Mouse (Mus musculus) MEL (cell line): ENCODE data around the gene Ppp1r3e. TPM values are rescaled to one million over a fixed set of nuclear protein-coding genes. Genes with fewer than 3 reads are reported as not detected.

Source experiments
- DNase-seq: peaks from one replicate; pipeline ENCODE4 v3.0.0; 2011; ENCODE audit warnings: low read depth, low spot score
- H3K27ac ChIP-seq: 2 replicates; pipeline ENCODE4 v1.5.1; 2012; ENCODE audit warnings: low read depth, mild to moderate bottlenecking, control low read depth, low read length, moderate library complexity; ENCODE audit not compliant: control insufficient read depth
- H3K27me3 ChIP-seq, 2 experiments: fragments of 150-350 bp in 1 of 2; sonication (generic) in 1 of 2; 2 replicates each; pipeline ENCODE4 v1.6.1; 2012; ENCODE audit warnings: low read length in 2 of 2, mild to moderate bottlenecking in 2 of 2, improper control_type of control experiment in 1 of 2, moderate library complexity in 1 of 2; ENCODE audit not compliant: insufficient read depth in 2 of 2, control insufficient read depth in 1 of 2
- H3K36me3 ChIP-seq, 2 experiments: 2 replicates each; pipeline ENCODE4 v1.6.1; 2012 to 2014; ENCODE audit warnings: low read length in 2 of 2, improper control_type of control experiment in 1 of 2, inconsistent platforms in 1 of 2, mild to moderate bottlenecking in 1 of 2; ENCODE audit not compliant: insufficient read depth in 2 of 2, control insufficient read depth in 1 of 2
- H3K4me1 ChIP-seq, 2 experiments: fragments of 150-350 bp in 1 of 2; sonication (generic) in 1 of 2; 2 replicates each; pipeline ENCODE4 v1.6.1; 2012; ENCODE audit warnings: low read length in 2 of 2, improper control_type of control experiment in 1 of 2, mild to moderate bottlenecking in 1 of 2; ENCODE audit not compliant: insufficient read depth in 2 of 2, control insufficient read depth in 1 of 2
- H3K4me3 ChIP-seq, 2 experiments: fragments of 150-350 bp in 1 of 2; sonication (generic) in 1 of 2; 2 replicates each; pipeline ENCODE4 v1.5.1; 2012; ENCODE audit warnings: low read depth in 2 of 2, low read length in 2 of 2, mild to moderate bottlenecking in 2 of 2, moderate library complexity in 2 of 2, control low read depth in 1 of 2, improper control_type of control experiment in 1 of 2; ENCODE audit not compliant: control insufficient read depth in 1 of 2, insufficient read depth in 1 of 2
- H3K79me2 ChIP-seq: 2 replicates; pipeline ENCODE4 v1.6.1; 2012; ENCODE audit warnings: mild to moderate bottlenecking, low read length, moderate library complexity; ENCODE audit not compliant: control insufficient read depth, poor library complexity, insufficient read depth
- H3K9ac ChIP-seq: 2 replicates; pipeline ENCODE4 v1.6.1; 2012; ENCODE audit warnings: low read depth, mild to moderate bottlenecking, control low read depth, low read length, moderate library complexity; ENCODE audit not compliant: control insufficient read depth, poor library complexity, severe bottlenecking
- H3K9me3 ChIP-seq: fragments of 150-350 bp; sonication (generic); replicated peaks from 2 replicates; pipeline ENCODE4 v1.6.1; 2012; ENCODE audit warnings: mild to moderate bottlenecking, low read length, improper control_type of control experiment, moderate library complexity; ENCODE audit not compliant: insufficient read depth
- BHLHE40 ChIP-seq: IDR thresholded peaks from 2 replicates; pipeline ENCODE4 v1.6.1; 2012; ENCODE audit warnings: low read depth, mild to moderate bottlenecking, inconsistent platforms, low read length, improper control_type of control experiment, borderline replicate concordance
- CTCF ChIP-seq, 3 experiments: IDR thresholded peaks in 2 of 3; conservative IDR thresholded peaks in 1 of 3; 2 replicates each; pipeline ENCODE4 v1.5.1; 2011 to 2012; ENCODE audit warnings: low read length in 3 of 3, low read depth in 2 of 3, mild to moderate bottlenecking in 2 of 3, improper control_type of control experiment in 1 of 3, inconsistent platforms in 1 of 3, mixed read lengths in 1 of 3, moderate library complexity in 1 of 3; ENCODE audit not compliant: control insufficient read depth in 1 of 3, insufficient read depth in 1 of 3, poor library complexity in 1 of 3, severe bottlenecking in 1 of 3
- EP300 ChIP-seq, 2 experiments: IDR thresholded peaks; 2 replicates each; pipeline ENCODE4 v1.6.1; 2011; ENCODE audit warnings: improper control_type of control experiment in 2 of 2, low read length in 2 of 2, low read depth in 1 of 2, mild to moderate bottlenecking in 1 of 2
- JUND ChIP-seq: IDR thresholded peaks from 2 replicates; pipeline ENCODE4 v1.6.1; 2011; ENCODE audit warnings: low read depth, mild to moderate bottlenecking, improper control_type of control experiment, low read length
- KAT2A ChIP-seq: conservative IDR thresholded peaks from 2 replicates; pipeline ENCODE4 v1.6.1; 2012; ENCODE audit warnings: low read depth, low read length, improper control_type of control experiment, inconsistent platforms
- MAFK ChIP-seq: IDR thresholded peaks from 2 replicates; pipeline ENCODE4 v1.6.1; 2011; ENCODE audit warnings: low read depth, mild to moderate bottlenecking, low read length, improper control_type of control experiment, borderline replicate concordance
- MAZ ChIP-seq: IDR thresholded peaks from 2 replicates; pipeline ENCODE4 v1.6.1; 2012; ENCODE audit warnings: low read depth, mild to moderate bottlenecking, inconsistent platforms, low read length, improper control_type of control experiment
- MEF2A ChIP-seq: IDR thresholded peaks from 2 replicates; pipeline ENCODE4 v1.6.1; 2014; ENCODE audit warnings: low read depth, mild to moderate bottlenecking, inconsistent platforms, low read length, improper control_type of control experiment; ENCODE audit not compliant: poor library complexity, insufficient replicate concordance, severe bottlenecking; ENCODE audit errors: extremely low read depth
- MYB ChIP-seq: IDR thresholded peaks from 2 replicates; pipeline ENCODE4 v1.6.1; 2011; ENCODE audit warnings: mild to moderate bottlenecking, low read depth, low read length, improper control_type of control experiment
- NELFE ChIP-seq: IDR thresholded peaks from 2 replicates; pipeline ENCODE4 v1.6.1; 2011; ENCODE audit warnings: low read depth, low read length, improper control_type of control experiment
- NRF1 ChIP-seq: IDR thresholded peaks from 2 replicates; pipeline ENCODE4 v1.6.1; 2014; ENCODE audit warnings: low read depth, mild to moderate bottlenecking, inconsistent platforms, low read length, improper control_type of control experiment, moderate library complexity; ENCODE audit not compliant: poor library complexity, insufficient read depth, severe bottlenecking
- POLR2AphosphoS5 ChIP-seq: IDR thresholded peaks from 2 replicates; pipeline ENCODE4 v1.6.1; 2012; ENCODE audit warnings: low read depth, borderline replicate concordance, mild to moderate bottlenecking, inconsistent platforms, low read length, moderate library complexity, mixed read lengths
- RAD21 ChIP-seq: IDR thresholded peaks from 2 replicates; pipeline ENCODE4 v1.6.1; 2011; ENCODE audit warnings: mild to moderate bottlenecking, low read depth, low read length, improper control_type of control experiment
- RCOR1 ChIP-seq: IDR thresholded peaks from 2 replicates; pipeline ENCODE4 v1.6.1; 2012; ENCODE audit warnings: low read depth, mild to moderate bottlenecking, inconsistent platforms, low read length, improper control_type of control experiment
- SMC3 ChIP-seq: IDR thresholded peaks from 2 replicates; pipeline ENCODE4 v1.6.1; 2011; ENCODE audit warnings: low read depth, low read length, improper control_type of control experiment
- TAL1 ChIP-seq: IDR thresholded peaks from 2 replicates; pipeline ENCODE4 v1.6.1; 2012; ENCODE audit warnings: mild to moderate bottlenecking, inconsistent platforms, low read length, moderate library complexity, mixed read lengths
- TBP ChIP-seq: IDR thresholded peaks from 2 replicates; pipeline ENCODE4 v1.8.0; 2011; ENCODE audit warnings: low read depth, low read length, improper control_type of control experiment
- TCF12 ChIP-seq: IDR thresholded peaks from 2 replicates; pipeline ENCODE4 v1.6.1; 2014; ENCODE audit warnings: low read depth, mild to moderate bottlenecking, inconsistent platforms, low read length, improper control_type of control experiment, moderate library complexity
- ZC3H11A ChIP-seq: IDR thresholded peaks from 2 replicates; pipeline ENCODE4 v1.6.1; 2012; ENCODE audit warnings: low read depth, mild to moderate bottlenecking, inconsistent platforms, low read length, improper control_type of control experiment
- ZKSCAN1 ChIP-seq: IDR thresholded peaks from 2 replicates; pipeline ENCODE4 v1.6.1; 2012; ENCODE audit warnings: low read depth, mild to moderate bottlenecking, inconsistent platforms, low read length, improper control_type of control experiment, moderate library complexity
- ZNF384 ChIP-seq: IDR thresholded peaks from 2 replicates; pipeline ENCODE4 v1.6.1; 2012; ENCODE audit warnings: low read depth, mild to moderate bottlenecking, inconsistent platforms, low read length, improper control_type of control experiment
- polyA plus RNA-seq, 2 experiments: library from polyadenylated mRNA; stranded (reverse) in 1 of 2; unstranded in 1 of 2; fragments of >175 nt in 1 of 2; fragments of >200 nt in 1 of 2; gene quantifications; 2 replicates each; pipeline versions ENCODE4 v1.2.1 to v1.2.4; 2012; ENCODE audit warnings: low replicate concordance in 2 of 2, low read depth in 1 of 2; ENCODE audit not compliant: insufficient read length in 2 of 2, insufficient read depth in 1 of 2, missing spikeins in 1 of 2
- total RNA-seq: library from RNA; depleted of rRNA; stranded (reverse); fragments of 300-350 nt; gene quantifications from 2 replicates; pipeline ENCODE4 v1.2.3, GENCODE M21; 2012; rRNA removed

Ppp1r3e gene
- total and polyA plus RNA-seq, 3 experiments, result 0.73 to 1.2 TPM; not detected in 1

DNA sequence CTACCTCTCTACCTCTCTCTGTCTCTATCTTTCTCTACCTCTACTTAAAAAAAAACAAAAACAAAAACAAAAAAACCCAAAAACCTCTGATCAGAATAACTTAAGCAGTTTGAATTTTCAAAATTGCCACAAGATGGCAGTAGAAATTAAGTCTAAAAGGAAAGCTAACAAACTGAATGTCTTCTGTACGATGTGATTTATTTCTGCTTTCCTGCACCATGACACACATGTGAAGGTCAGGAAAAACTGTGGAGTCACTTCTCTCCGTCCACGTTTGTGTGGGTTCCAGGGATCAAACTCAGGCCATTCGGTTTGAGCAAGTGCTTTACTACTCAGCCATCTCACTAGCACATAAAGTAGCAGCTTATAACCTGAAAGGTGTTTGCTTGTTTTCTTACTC lies 33.9 kb downstream of the Ppp1r3e start:
- peak; percentile 63 for DNase-seq

GRCm38 (mm10) chr14:54823716-54824115 lies 53.6 kb downstream of the Ppp1r3e start:
- no peaks in the 10 kb centered on the region for H3K9me3 ChIP-seq
- H3K27me3 ChIP-seq, result peaks cover 3 to 10% of the 10 kb centered on the region in 2 experiments; a peak in 3 of 4 replicates
- H3K79me2 ChIP-seq, result no peaks in the 10 kb centered on the region
- no peak for DNase-seq
- no peak overlapping the region for H3K4me3 ChIP-seq
- peaks cover 0 to 5% of the 10 kb centered on the region in 2 experiments; a peak in 2 of 4 replicates for H3K36me3 ChIP-seq
- no peak overlapping the region for H3K27ac ChIP-seq
- no peak for TF ChIP-seq POLR2AphosphoS5
- no peak for TF ChIP-seq TCF12
- TF ChIP-seq BHLHE40, result no peak
- TF ChIP-seq JUND, result no peak
- no peak for TF ChIP-seq TBP
- no peak for TF ChIP-seq MEF2A
- no peak for TF ChIP-seq TAL1
- TF ChIP-seq KAT2A, result no peak
- TF ChIP-seq NRF1, result no peak
- no peak for TF ChIP-seq MAFK
- no peak for TF ChIP-seq MYB
- TF ChIP-seq MAZ, result no peak
- no peak for TF ChIP-seq RAD21
- H3K9ac ChIP-seq, result no peak overlapping the region
- peaks cover 0 to 3% of the 10 kb centered on the region in 2 experiments; a peak in 1 of 4 replicates for H3K4me1 ChIP-seq

More for the DNA sequence above, 33.9 kb downstream of the Ppp1r3e start:
- no peaks in the 10 kb centered on the region for H3K79me2 ChIP-seq
- no peak overlapping the region for H3K9ac ChIP-seq
- no peak overlapping the region for H3K4me3 ChIP-seq
- TF ChIP-seq NELFE (no peak), POLR2AphosphoS5 (no peak), EP300 (IDR thresholded peaks at IDR 0.05; ENCODE audit: low read depth in 1 of 2, low read length in 2 of 2) (no peak), ZNF384 (0 out of 2 replicates have a peak, but pooled peaks have one; percentile 15), ZKSCAN1 (peak; percentile 59), RAD21 (peak; percentile 76), ZC3H11A (peak; percentile 75), TAL1 (no peak), CTCF (IDR thresholded peaks at IDR 0.05 in 2 of 3, conservative IDR thresholded peaks at IDR 0.05 in 1 of 3; ENCODE audit: control insufficient read depth in 1 of 3, insufficient read depth in 1 of 3, low read depth in 2 of 3, low read length in 3 of 3, poor library complexity in 1 of 3, severe bottlenecking in 1 of 3) (peak in 2 of 3 experiments; percentile 28 to 67; a peak in 3 of 6 replicates), RCOR1 (no peak), SMC3 (peak; percentile 71)
- H3K9me3 ChIP-seq, result no peaks in the 10 kb centered on the region
- no peaks in the 10 kb centered on the region for H3K4me1 ChIP-seq
- H3K27me3 ChIP-seq, result peaks cover 3 to 11% of the 10 kb centered on the region in 2 experiments; a peak in 2 of 4 replicates
- H3K27ac ChIP-seq, result no peak overlapping the region
- no peaks in the 10 kb centered on the region for H3K36me3 ChIP-seq

Other genes with a start within 250 kb of the Ppp1r3e start
- gene Gm17606, start 236.6 kb downstream of the Ppp1r3e start, total RNA-seq, result not detected in 2 replicates
- under 1 TPM in 1 of 2 experiments, not detected in 1; 0.99 TPM for gene Gm17606, start 236.6 kb downstream of the Ppp1r3e start, polyA plus RNA-seq
- 0.89 and 0.92 TPM in 2 replicates for gene Cdh24, start 236.2 kb downstream of the Ppp1r3e start, total RNA-seq
- 1 to 10 TPM in 1 of 2 experiments, not detected in 1; 5.8 TPM for gene Cdh24, start 236.2 kb downstream of the Ppp1r3e start, polyA plus RNA-seq
- 44.2 and 47.0 TPM in 2 replicates for gene 1700123O20Rik, start 191.3 kb downstream of the Ppp1r3e start, total RNA-seq
- 10 to 100 TPM in 1 of 2 experiments, not detected in 1; 72.8 TPM for gene 1700123O20Rik, start 191.3 kb downstream of the Ppp1r3e start, polyA plus RNA-seq
- 110 and 115 TPM in 2 replicates for gene Acin1, start 190.6 kb downstream of the Ppp1r3e start, total RNA-seq
- 100 to 1,000 TPM; 103 to 248 TPM for gene Acin1, start 190.6 kb downstream of the Ppp1r3e start, polyA plus RNA-seq
- not detected in 2 replicates for gene Gm29776, start 178.7 kb downstream of the Ppp1r3e start, total RNA-seq
- not detected for gene Gm29776, start 178.7 kb downstream of the Ppp1r3e start, polyA plus RNA-seq
- gene Cebpe, start 165.4 kb downstream of the Ppp1r3e start, total RNA-seq, result not detected in 2 replicates
- gene Cebpe, start 165.4 kb downstream of the Ppp1r3e start, polyA plus RNA-seq, result under 1 TPM in 1 of 2 experiments, not detected in 1; 0.32 TPM
- gene Slc7a8, start 95.6 kb downstream of the Ppp1r3e start, total RNA-seq, result 0.07 and 0.08 TPM in 2 replicates
- under 1 TPM in 1 of 2 experiments, not detected in 1; 0.29 TPM for gene Slc7a8, start 95.6 kb downstream of the Ppp1r3e start, polyA plus RNA-seq
- gene Rnf212b, start 63.4 kb downstream of the Ppp1r3e start, total RNA-seq, result not detected in 2 replicates
- gene Rnf212b, start 63.4 kb downstream of the Ppp1r3e start, polyA plus RNA-seq, result not detected
- gene Homez, start 6.6 kb downstream of the Ppp1r3e start, total RNA-seq, result 4.7 and 4.9 TPM in 2 replicates
- 1 to 10 TPM in 1 of 2 experiments, not detected in 1; 8.5 TPM for gene Homez, start 6.6 kb downstream of the Ppp1r3e start, polyA plus RNA-seq
- 10.5 and 12.5 TPM in 2 replicates for gene Bcl2l2, start 5.8 kb upstream of the Ppp1r3e start, total RNA-seq
- gene Bcl2l2, start 5.8 kb upstream of the Ppp1r3e start, polyA plus RNA-seq, result 10 to 100 TPM in 1 of 2 experiments, not detected in 1; 18.8 TPM
- 0.58 and 0.88 TPM in 2 replicates for gene Gm20521, start 5.9 kb upstream of the Ppp1r3e start, total RNA-seq
- gene Gm20521, start 5.9 kb upstream of the Ppp1r3e start, polyA plus RNA-seq, result 1 to 10 TPM in 1 of 2 experiments, not detected in 1; 3.4 TPM
- 82.3 and 85.8 TPM in 2 replicates for gene Pabpn1, start 14.9 kb upstream of the Ppp1r3e start, total RNA-seq
- 100 to 1,000 TPM in 1 of 2 experiments, not detected in 1; 393 TPM for gene Pabpn1, start 14.9 kb upstream of the Ppp1r3e start, polyA plus RNA-seq
- 0.13 and 0.31 TPM in 2 replicates for gene Slc22a17, start 35.6 kb upstream of the Ppp1r3e start, total RNA-seq
- 1 to 10 TPM in 1 of 2 experiments, not detected in 1; 1.1 TPM for gene Slc22a17, start 35.6 kb upstream of the Ppp1r3e start, polyA plus RNA-seq
- gene Efs, start 48.6 kb upstream of the Ppp1r3e start, total RNA-seq, result not detected in 2 replicates
- not detected for gene Efs, start 48.6 kb upstream of the Ppp1r3e start, polyA plus RNA-seq
- not detected in 2 replicates for gene Il25, start 55.1 kb upstream of the Ppp1r3e start, total RNA-seq
- gene Il25, start 55.1 kb upstream of the Ppp1r3e start, polyA plus RNA-seq, result not detected
- gene Cmtm5, start 58.7 kb upstream of the Ppp1r3e start, total RNA-seq, result not detected in 2 replicates
- gene Cmtm5, start 58.7 kb upstream of the Ppp1r3e start, polyA plus RNA-seq, result not detected
- not detected in 2 replicates for gene Myh6, start 89.4 kb upstream of the Ppp1r3e start, total RNA-seq
- not detected for gene Myh6, start 89.4 kb upstream of the Ppp1r3e start, polyA plus RNA-seq
- gene Gm17428, start 99.4 kb upstream of the Ppp1r3e start, total RNA-seq, result not detected in 2 replicates
- not detected for gene Gm17428, start 99.4 kb upstream of the Ppp1r3e start, polyA plus RNA-seq
- gene Myh7, start 117.1 kb upstream of the Ppp1r3e start, total RNA-seq, result not detected in 2 replicates
- not detected for gene Myh7, start 117.1 kb upstream of the Ppp1r3e start, polyA plus RNA-seq
- gene Ngdn, start 137.9 kb upstream of the Ppp1r3e start, total RNA-seq, result 138 and 148 TPM in 2 replicates
- 100 to 1,000 TPM in 1 of 2 experiments, not detected in 1; 140 TPM for gene Ngdn, start 137.9 kb upstream of the Ppp1r3e start, polyA plus RNA-seq
- gene Zfhx2, start 214.8 kb upstream of the Ppp1r3e start, total RNA-seq, result 0.42 TPM in 2 replicates
- 1 to 10 TPM in 1 of 2 experiments, not detected in 1; 3.2 TPM for gene Zfhx2, start 214.8 kb upstream of the Ppp1r3e start, polyA plus RNA-seq
- 8.7 and 9.0 TPM in 2 replicates for gene Thtpa, start 217.2 kb upstream of the Ppp1r3e start, total RNA-seq
- gene Thtpa, start 217.2 kb upstream of the Ppp1r3e start, polyA plus RNA-seq, result 10 to 100 TPM in 1 of 2 experiments, not detected in 1; 13.2 TPM
- 12.5 and 12.6 TPM in 2 replicates for gene Ap1g2, start 229.0 kb upstream of the Ppp1r3e start, total RNA-seq
- 10 to 100 TPM in 1 of 2 experiments, not detected in 1; 47.9 TPM for gene Ap1g2, start 229.0 kb upstream of the Ppp1r3e start, polyA plus RNA-seq
- gene Jph4, start 239.4 kb upstream of the Ppp1r3e start, total RNA-seq, result not detected in 2 replicates
- gene Jph4, start 239.4 kb upstream of the Ppp1r3e start, polyA plus RNA-seq, result not detected